Mouse (Mus musculus) kidney, adult 11 months (tissue): Measurements from ENCODE around the gene Krt72.

Source experiments
- DNase-seq: peaks from one replicate; pipeline ENCODE4 v3.0.0; 2022

Gene Krt72

GRCm38 (mm10) chr15:101786360-101786759 is at the start of gene Krt72:
Gene Krt72 (minus strand): TSS chr15:101786460.
- DNase-seq, result no peak

DNA sequence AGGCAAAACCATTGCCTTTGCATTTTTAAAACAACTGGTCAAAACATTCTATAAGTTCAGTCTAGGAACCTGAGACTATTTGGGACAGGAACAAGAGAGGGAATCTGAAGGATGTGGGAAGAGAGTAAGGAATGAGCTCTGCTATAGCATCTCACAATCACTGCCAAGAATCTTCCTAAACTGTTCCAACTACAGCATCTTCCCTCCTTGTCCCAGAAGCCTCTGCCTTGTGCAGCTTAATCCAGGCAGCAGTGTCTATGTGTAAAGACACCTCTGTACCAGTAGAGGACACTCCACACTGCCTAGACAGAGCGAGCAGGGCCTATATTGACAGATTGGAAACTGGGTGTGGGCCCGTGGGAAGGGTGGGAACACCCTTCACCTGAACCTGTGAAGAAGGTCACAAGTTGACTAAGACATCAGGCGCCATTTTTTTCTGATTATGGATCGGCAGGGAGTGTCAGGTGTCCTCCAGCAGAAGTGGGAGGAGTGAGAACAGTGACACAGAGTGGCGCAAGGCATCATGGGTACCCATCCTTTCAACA is 48.6 kb upstream of the Krt72 start:
- no peak for DNase-seq

DNA sequence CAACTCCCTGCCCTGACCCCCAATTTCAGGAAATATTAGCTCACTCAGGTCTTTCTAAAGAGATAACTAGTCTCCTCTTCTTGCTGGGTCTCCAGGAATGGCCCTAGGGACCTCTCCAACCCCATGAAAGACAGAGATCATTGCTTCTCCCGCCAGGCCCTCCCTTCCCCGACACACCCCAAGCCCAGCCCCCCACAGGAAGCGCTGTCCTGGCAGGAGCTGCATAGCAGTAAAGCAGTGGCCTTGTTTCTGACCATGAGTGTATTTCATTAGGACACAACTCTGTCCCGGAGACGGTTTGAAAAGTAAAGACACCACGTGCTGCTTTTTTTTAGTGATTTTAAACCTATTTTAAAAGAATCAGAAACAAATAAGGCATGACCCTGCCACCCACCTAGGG is 46.9 kb upstream of the Krt72 start:
- DNase-seq, result no peak

- DNase-seq, result no peak
Measured at GRCm38 (mm10) chr15:101829441-101829840, 43.2 kb upstream of the Krt72 start.

DNA sequence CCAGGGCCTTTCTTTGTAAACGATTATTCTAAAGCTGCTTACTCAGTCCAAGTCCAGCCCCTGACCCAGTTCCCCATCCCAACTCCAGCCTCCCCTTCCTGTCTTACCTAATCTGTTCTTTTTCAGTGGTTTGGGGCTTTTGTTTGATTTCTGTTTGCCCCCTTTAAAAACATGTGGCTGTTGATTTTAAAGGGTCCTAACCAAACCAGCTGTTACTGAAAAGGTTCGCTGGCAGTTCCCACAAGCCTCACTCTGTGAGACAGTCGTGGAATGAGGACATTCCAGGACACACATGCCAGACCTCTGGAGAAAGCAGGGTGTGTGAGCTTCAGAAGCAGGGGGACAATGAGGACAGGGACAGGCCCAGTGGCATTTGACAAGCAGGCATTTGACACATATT is 35.5 kb upstream of the Krt72 start:
- DNase-seq, result no peak

GRCm38 (mm10) chr15:101817875-101818274 is 31.6 kb upstream of the Krt72 start, which contains the start of gene Krt2:
Gene Krt2 (minus strand): TSS chr15:101818169.
- DNase-seq, result no peak

DNA sequence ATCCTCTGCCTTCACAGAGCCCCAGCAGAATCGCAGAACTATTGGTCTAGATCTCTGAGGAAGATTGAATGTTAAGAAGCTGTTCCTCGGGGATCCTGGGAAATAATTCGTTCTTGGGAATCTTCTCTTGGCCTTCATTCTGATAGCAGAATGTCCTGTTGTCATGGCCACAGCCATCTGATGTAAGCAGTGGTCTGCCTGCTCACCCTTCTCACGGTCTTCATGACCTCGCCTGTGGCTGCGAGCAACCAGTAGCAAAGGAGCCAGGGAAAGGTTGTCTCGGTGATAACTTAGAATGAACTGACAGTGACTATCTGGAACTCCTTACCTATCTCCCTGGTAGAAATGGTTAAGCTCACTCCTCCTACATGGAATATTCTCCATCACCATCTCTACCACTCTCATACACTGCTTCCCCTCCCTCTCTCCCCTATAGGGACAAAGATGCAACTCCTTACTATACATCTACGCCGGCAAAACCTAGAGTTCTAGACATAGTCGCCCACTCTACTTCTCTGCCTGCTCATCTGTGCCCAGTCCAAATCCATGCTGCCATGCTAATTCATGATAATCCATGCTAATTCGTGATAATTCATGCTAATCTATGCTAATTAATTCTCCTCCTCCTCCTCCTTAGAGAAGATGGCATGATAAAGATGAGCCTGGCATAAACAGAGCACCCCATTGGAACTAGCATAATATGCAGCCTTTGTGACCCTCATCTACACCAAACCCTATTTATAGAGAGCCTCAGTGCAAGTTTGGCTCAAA is 17.0 kb upstream of the Krt72 start:
- no peak for DNase-seq

GRCm38 (mm10) chr15:101802296-101802835 is 16.1 kb upstream of the Krt72 start, which contains the start of gene Krt73:
Gene Krt73 (minus strand): TSS chr15:101802346.
- DNase-seq, result no peak

GRCm38 (mm10) chr15:101790867-101791266 is 4.6 kb upstream of the Krt72 start:
- no peak for DNase-seq

DNA sequence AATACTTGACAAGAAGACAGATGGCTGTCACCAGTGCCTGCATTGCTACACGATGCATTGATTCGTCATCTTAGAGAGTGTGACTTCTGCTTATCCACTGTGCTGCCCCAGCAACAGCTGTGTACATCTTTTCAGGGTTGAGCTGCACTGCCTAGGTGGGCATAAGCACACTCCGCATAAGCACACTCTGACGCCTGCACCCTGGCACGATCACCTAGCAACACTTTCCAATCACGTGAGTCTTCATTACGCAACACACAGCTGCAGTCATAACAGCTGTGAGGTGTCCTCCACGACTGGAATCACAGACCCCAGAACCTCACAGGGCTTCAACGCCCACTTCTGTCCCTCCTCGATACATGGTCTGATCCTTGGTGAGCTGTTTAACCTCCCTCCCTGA is 12.8 kb downstream of the Krt72 start:
- DNase-seq, result no peak

DNA sequence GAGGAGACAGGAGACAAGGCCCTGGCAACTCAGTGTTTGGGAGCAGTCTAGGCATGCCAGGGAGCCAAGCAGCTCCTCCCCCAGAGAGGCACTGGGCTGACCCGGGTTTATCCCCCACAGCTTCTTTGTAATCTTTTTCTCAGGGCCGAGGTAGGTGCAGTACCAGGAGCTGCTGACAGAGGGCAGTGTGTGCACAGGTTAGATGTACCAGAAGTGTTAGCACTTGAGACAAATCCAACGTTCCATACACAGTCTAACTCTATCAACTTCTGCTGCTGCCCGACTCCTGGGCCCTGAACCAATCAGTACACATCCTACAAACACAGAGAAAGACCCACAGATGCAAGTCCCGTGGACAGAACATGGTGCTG is 13.6 kb downstream of the Krt72 start:
- DNase-seq, result peak; percentile 79

GRCm38 (mm10) chr15:101772080-101772710 is 14.1 kb downstream of the Krt72 start:
- DNase-seq, result no peak

DNA sequence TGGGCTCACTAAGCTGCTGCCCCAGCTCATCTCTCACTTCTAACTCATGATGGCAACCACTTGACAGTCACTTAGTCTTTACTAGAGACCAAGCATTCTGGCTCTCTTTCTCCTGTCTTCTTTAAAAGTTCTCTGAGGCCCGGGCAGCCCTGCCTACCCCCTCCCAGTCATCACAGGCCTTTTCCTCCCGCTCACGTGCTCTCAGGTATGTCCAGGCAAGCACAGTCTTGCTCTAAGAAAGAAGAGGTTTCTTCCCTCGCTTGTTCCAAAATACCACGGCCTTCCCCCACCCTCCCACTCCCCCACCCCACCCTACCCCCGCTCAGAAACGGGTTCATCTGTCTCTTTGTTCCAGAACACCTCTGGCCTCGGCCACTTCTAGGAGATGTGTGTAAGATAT is 16.0 kb downstream of the Krt72 start:
- DNase-seq, result no peak

DNA sequence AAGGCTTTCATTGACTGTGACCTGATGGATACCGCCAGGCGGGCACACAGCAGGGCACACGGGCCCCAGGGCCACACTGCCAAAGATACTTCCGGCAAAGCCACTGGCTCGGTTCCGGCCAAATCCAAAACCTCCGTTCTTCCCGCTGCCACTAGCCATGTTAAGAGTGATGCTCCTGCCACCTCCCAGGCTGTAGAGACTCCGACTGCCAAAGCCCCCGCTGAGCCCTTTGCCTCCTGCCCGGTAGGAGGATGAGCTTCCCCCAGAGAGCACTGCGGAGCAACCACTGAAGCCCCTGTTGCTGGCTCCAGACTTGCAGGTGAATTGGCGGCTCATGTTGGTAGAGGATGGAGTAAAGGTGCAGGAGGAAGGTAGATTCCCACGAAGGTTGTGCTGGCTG is 43.5 kb downstream of the Krt72 start, which contains the start of gene Krt71:
Gene Krt71 (minus strand): TSS at position 399 of the 400 bp plus-strand sequence.
- DNase-seq, result no peak

- DNase-seq, result no peak
Measured at GRCm38 (mm10) chr15:101737786-101738185, 48.5 kb downstream of the Krt72 start.

DNA sequence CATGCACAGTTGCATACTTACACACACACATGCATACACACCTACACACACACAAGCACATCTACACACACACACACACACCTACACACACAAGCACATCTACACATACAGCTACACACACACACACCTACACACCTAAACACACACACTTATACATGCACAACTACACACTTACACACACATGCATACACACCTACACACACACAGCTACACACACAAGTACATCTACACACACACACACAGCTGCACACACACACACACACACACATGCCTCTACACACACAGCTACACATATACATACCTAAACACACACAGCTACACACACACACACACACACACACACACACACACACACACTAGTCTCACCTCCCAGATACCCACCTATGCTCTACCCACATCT is 55.6 kb downstream of the Krt72 start:
- DNase-seq, result no peak
